Mouse (Mus musculus) T-helper 17 cell (primary cell): Measurements from ENCODE around the gene 4930539E08Rik.

ENCODE experiments used
- in situ Hi-C, 2 experiments: fragments of 300-600 bp; cut with MboI, MseI; formaldehyde crosslinking; loops; 1 replicate in 1 of 2; 2 replicates in 1 of 2; pipeline ENCODE4 v1.15.1; 2025; ENCODE audit warnings: high pct_unique_total_duplicates in 2 of 2

The 4930539E08Rik gene

GRCm38 (mm10) chr17:28896095-28896780 is 18.9 kb downstream of the 4930539E08Rik start:
- in situ Hi-C loops = no loop called here

GRCm38 (mm10) chr17:28895217-28895875 is 19.8 kb downstream of the 4930539E08Rik start:
- in situ Hi-C loops = no loop called here

GRCm38 (mm10) chr17:28894050-28894767 is 20.9 kb downstream of the 4930539E08Rik start:
- in situ Hi-C loops = no loop called here

- in situ Hi-C loops = no loop called here
These were observed 28.9 kb downstream of the 4930539E08Rik start for GRCm38 (mm10) chr17:28886266-28886665.

- in situ Hi-C loops = no loop called here
These were observed 29.9 kb downstream of the 4930539E08Rik start for GRCm38 (mm10) chr17:28885231-28885630.

- in situ Hi-C loops = no loop called here
These were observed 31.1 kb downstream of the 4930539E08Rik start for GRCm38 (mm10) chr17:28883941-28884516.

- in situ Hi-C loops = no loop called here
These were observed 32.3 kb downstream of the 4930539E08Rik start for GRCm38 (mm10) chr17:28882810-28883209.

- in situ Hi-C loops = no loop called here
These were observed 32.8 kb downstream of the 4930539E08Rik start for GRCm38 (mm10) chr17:28882316-28882715.

- in situ Hi-C loops = no loop called here
These were observed 35.2 kb downstream of the 4930539E08Rik start for GRCm38 (mm10) chr17:28879931-28880391.

- in situ Hi-C loops = no loop called here
These were observed 38.3 kb downstream of the 4930539E08Rik start for GRCm38 (mm10) chr17:28876821-28877220.

GRCm38 (mm10) chr17:28876331-28876730 is 38.8 kb downstream of the 4930539E08Rik start:
- in situ Hi-C loops = no loop called here

- in situ Hi-C loops = no loop called here
These were observed 39.8 kb downstream of the 4930539E08Rik start for GRCm38 (mm10) chr17:28875316-28875715.

- in situ Hi-C loops = no loop called here
These were observed 40.3 kb downstream of the 4930539E08Rik start for GRCm38 (mm10) chr17:28874825-28875224.

GRCm38 (mm10) chr17:28874216-28874615 is 40.9 kb downstream of the 4930539E08Rik start:
- in situ Hi-C loops = no loop called here

GRCm38 (mm10) chr17:28872322-28872721 is 42.8 kb downstream of the 4930539E08Rik start:
- in situ Hi-C loops = no loop called here

- in situ Hi-C loops = no loop called here
These were observed 43.3 kb downstream of the 4930539E08Rik start for GRCm38 (mm10) chr17:28871831-28872230.

GRCm38 (mm10) chr17:28870435-28870834 is 44.7 kb downstream of the 4930539E08Rik start:
- in situ Hi-C loops = no loop called here

GRCm38 (mm10) chr17:28869412-28870110 is 45.6 kb downstream of the 4930539E08Rik start:
- in situ Hi-C loops = no loop called here

- in situ Hi-C loops = no loop called here
These were observed 47.7 kb downstream of the 4930539E08Rik start for GRCm38 (mm10) chr17:28867381-28867780.

GRCm38 (mm10) chr17:28866921-28867320 is 48.2 kb downstream of the 4930539E08Rik start:
- in situ Hi-C loops = no loop called here

GRCm38 (mm10) chr17:28864464-28864863 is 50.7 kb downstream of the 4930539E08Rik start:
- in situ Hi-C loops = no loop called here
